Mouse (Mus musculus): ENCODE measurements at regions not wholly inside any gene's neighbourhood (a gene's known extent, or its start where the extent isn't known, plus 50 kb on each side); places are given as distances from the start of the nearest gene placed in this dataset.

- TF ChIP-seq CTCF (IDR thresholded peaks at IDR 0.05; ENCODE audit: low read depth) (no peak), EP300 (IDR thresholded peaks at IDR 0.05; ENCODE audit: low read depth) (no peak)
These were observed 281.6 kb upstream of the Irx2 start for GRCm38 (mm10) chr13:72346944-72347586.

Measured in liver, postnatal 0 days (tissue).